Mouse (Mus musculus) frontal cortex, postnatal 25 days (tissue): ENCODE data around the gene Marveld3.

Experiments used
- DNase-seq, 2 experiments: peaks; one replicate each; pipeline ENCODE4 v3.0.0; 2022; ENCODE audit warnings: low spot score in 2 of 2

Gene Marveld3

DNA sequence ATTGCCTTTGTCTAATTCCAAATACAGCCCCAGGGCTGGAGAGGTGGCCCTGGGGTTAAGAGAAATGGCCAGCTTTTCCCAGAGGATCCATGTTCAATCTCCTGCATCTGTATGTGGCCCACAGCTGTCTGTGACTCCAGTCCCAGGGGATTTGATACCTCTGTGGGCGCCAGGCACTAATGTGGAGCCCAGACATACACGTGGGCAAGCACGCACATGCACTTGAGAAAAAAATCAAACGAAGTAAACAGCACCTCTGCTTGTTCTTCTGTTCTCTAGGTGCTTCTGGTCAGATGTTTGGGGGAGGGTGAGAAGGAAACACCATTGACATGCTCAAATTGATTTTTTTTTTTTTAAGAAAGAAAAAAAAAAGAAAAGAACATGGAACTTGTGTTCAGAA, 2.1 kb upstream of the Marveld3 start:
- no peak for DNase-seq

DNA sequence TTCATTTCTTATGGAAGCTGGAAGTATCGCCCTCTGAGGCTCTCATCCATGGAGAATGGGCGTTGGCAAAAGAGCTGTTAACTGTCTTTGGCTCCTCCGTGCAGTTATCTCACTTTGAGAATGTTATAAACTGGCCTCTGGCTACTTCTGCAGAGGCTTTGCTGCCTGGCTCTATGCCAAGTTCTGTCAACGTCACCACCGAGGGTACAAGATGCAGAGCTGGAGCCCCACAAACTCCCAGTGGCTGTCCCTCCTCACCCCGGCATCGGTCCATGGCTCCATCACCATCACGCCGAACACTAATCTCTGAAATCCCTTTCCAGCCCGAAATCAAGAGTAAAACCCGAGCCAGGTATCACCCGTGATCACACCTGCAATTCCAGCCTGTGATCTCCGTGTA, 1.4 kb upstream of the Marveld3 start:
- no peak for DNase-seq

DNA sequence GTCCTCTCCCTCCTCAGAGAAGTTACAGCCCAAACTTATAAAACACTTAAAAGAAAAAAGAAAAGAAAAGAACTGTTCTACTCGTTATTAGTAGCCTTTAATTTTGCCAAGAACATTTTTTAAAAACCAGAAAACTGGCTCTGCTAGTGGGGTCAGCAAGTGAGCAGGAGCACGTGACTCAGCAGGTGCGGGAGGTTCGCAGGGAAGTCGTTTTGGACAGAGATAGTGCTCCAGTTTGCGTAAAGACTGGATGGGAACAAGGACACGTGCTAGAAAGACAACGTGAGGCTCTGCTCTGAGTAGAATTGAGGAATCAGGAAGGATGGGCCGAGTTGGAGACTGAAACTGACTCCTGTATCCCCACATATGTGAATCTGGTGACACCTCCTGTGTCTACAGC, 893 bp upstream of the Marveld3 start:
- DNase-seq, result no peak

GRCm38 (mm10) chr8:109959112-109959511, 2.9 kb downstream of the Marveld3 start:
- no peak for DNase-seq

GRCm38 (mm10) chr8:109958036-109958655, 3.9 kb downstream of the Marveld3 start:
- DNase-seq, result no peak

DNA sequence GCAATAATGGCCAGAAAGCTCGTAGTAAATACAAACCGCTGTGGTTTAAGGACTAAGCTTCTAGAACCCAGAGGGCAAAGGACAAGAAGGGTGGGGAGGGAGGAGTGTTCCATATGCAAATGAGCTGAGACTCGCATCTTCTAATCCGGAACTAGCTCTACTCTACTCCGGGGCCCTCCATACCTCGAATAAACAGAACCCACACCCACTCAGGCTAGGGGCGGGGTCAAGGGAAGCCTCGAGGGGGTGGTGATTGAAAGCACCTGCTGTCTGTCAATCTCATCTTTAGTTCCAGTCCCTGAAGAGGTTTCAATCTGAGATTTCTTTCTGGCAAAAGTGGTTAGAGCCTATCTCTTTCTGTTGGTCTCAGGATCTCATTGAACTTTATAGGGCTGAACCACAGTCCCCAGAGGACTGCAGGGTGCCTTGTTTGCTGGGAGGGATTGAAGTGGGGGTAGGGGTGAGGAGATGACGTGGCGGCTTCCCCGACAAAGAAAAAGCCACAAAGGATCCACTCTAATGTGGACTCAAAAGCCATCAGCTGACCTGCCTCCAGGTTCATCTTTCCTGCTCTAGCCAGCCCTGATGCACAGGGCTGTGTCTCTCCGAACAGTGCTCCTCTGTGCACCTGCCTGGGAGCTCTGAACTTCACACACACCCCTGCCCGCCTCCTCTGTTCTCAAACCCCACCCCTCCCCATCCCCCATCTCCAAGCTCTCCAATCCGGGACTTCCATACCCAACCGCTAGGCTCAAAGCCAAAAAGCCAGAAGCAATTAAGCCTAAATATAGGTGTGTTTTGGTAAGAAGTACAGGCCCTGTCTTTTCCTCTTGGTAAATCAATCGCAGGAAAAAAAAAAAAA, 4.6 kb downstream of the Marveld3 start:
- DNase-seq, result no peak

DNA sequence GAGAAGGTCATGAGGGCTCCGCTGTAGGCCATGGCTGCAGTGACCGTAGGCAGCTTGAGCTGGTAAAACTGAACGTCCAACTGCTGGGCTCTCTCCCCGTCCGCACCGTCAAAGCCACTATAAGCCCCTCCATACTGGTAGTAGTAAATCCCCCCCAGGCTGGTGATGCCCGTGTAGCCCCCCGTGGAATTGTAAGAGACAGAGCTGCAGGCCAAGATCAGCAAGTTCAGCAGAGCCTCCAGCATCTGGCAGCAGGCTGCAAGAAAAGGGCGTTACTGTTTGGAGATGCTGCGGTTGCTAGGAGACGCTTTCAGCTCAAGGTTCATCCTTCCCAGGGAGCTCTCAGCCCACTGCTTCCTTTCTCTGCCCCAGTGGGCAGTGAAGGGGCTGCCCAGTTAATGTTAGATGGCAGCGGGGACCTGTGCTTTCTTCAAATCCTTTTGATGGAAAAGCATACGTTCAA, 7.5 kb downstream of the Marveld3 start:
- DNase-seq, result no peak

- no peak for DNase-seq
Observed at GRCm38 (mm10) chr8:109952171-109952570, 9.8 kb downstream of the Marveld3 start.

DNA sequence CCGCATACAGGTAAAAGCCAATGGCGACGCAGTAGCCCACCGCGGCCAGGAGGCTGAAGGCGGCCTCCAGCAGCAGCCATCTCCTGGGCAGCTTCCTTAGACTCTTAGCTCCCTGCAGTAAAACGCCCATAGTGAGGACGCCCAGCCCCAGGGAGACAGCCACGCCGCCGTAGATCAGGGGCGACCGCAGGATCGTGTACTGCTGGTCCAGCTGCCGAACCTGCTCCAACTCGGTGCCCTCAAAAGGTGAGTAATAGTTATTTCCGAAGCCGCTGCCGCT, 13.8 kb downstream of the Marveld3 start:
- DNase-seq, result no peak

DNA sequence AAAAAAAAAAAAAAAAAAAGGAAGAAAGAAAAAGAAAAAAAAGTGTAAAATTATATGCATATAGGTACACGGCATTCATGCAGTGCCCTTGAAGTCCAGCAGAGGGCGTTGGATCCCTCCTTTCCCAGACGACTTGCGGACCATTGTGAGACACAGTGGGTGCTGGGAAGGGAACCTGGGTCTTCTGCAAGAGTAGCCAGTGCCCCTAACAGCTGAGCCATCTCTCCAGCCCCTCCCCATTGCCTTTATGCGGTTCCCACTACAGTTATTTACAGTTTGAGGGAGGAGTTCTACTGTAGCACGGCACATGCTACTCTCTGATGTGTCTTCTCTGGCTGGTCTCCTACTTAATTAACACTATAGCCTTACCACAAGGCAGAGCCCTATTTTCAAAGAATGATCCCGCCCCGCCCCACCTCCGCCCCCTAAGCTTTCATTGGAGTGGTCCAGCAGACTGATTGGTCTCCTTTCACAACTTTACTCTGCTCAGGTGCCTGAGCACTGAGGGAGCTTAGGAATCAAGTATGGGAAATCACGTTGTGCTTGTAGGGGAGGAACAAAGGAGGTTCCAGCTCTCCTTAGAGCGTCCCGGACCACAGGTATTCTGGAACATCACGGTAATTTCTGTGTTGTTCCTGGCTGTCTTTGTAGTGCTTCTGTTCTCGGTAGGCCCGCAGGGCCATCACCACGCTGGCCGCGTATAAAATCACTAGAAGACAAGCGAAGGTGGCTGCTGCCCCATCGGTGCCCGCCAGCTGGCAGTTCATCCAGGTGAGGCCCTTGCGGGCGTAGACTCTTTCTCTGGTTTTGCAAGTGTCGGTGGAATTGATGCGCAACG, 14.3 kb downstream of the Marveld3 start:
- peak; percentile 52 to 54 for DNase-seq

DNA sequence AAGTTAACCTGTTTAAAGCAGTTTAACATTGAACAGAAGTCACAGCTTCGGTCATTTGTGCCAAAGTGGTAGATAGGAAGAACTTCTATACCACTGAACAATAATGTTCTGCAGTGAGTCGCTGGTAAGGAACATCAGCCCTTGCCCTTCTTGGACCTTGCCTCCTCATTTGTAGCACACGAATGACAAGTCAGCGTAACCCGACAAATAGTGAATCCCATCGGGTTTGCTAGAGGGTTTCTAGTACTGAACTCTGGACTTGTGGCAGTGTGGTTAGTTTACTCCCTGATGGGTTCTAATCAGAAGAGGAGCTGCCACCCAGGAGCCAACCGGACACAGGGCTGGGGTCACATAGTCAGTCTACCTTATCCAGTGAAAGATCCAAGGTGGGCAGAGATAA, 15.7 kb downstream of the Marveld3 start:
- no peak for DNase-seq

DNA sequence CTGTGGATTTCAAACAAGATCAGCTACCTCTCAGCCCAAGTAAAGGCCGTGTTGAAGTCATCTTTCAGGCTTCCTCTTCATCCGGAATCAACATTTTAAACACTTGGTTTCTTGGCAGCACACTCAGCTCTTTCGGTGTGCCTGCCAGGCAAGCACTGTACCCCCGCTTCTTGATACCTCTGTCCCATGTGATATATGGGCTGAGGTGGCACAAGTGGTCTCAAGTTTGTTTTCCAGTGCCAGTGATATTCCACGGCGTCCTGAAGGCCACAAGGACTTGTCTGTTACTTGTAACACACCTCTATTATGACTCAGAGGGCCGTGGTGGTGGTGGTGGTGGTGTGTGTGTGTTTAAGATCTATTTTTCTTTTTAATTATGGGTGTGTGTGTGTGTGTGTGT, 16.3 kb downstream of the Marveld3 start:
- DNase-seq, result no peak

- DNase-seq, result no peak
Observed at GRCm38 (mm10) chr8:109945153-109945632, 16.8 kb downstream of the Marveld3 start.

DNA sequence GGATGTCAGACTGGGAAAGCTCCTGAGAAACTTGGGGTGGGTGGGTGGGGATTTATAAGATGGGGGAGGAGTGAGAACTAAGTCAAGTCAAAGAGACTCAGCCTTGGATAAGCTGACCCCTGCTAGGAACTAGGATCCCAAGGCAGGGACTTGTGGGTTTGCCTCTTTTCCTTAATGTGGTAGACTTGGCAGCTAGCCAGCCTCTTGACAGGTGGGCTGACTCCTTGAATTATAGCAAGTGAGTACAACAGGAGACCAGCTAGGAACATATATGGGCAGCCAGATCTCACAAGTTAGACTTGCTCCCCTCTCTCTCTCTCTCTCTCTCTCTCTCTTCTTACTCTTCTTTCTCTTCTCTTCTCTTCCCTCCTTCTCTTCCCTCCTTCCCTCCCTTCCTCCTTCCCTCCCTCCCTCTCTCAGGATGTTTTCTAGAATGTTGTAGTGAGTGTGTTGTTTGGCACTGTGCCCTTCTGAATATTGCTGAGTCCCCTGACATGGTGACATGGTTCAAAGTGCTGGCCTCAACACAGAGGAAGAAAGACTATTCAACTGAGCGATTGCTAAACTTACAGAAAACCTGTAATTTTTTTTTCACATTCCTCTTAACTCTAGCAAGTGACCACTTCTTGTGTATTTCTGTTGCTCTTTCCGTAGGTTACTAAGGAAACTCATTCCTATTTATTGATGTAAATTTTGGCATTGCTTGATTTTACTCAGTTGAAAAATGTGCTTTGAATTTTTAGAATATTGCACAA, 20.2 kb downstream of the Marveld3 start:
- no peak for DNase-seq

DNA sequence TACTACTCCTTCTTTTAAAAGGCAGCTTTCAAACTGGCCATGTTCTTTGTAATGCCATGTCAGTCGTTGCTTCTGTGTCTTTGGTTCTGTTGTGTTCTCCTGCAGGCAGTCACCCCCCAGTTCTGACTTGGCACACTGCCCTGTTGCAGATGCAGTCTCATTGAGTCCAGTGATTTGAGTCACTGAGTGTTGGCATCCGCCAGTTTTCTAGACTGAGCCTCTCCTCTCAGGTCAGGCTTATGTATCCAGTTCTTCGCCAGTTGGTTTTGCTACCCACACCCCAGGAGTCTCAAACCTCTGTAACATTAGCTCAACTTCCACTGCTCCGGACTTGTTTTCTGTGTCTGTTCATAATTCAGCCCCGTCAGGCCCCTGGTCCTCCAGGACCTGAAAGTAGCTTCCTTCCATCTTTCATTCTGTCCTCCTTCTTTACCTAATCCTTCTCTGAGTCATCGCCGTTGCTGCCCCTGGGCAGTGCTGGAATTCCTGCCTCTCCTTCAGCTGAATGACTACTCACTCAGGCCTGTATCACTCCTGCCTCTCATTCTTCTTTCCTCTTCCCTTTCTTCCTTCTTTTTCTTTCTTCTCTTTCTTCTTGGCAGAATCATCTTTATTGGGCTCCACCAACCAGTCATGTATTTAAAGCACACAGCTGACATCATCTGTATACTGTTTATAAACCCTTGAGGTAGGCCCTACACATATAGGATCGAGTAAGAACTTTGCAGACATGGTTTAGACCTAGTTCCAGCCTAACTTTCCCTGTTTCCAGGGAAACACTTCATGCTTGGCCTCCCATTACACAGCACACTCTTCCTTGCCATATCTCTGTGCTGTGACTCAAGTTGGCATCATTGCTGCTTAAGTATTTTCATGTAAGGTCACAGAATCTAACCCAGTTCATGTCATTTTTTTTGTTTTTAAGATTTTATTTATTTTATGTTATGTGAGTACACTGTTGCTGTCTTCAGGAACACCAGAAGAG, 41.3 kb downstream of the Marveld3 start:
- peak in 1 of 2 experiments; percentile 24 for DNase-seq

DNA sequence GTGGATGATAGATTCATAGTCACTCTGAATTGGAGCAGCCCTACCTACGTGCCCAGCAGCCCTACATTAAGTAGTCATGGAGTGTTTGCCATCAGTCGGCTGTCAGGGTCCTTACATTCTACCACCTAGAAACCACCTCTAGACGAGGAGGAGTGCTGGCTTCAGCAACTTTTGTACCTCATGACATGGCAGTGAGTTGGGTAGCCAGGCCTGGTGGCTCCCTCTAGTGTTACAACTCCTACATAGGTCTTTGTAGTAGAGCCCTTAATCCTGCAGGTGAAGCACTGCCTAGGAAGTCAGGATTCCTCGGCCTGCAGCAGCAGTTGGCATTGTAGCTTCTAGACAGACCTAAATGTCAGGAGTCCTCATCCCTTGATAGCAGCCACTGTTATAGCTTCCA, 44.7 kb downstream of the Marveld3 start:
- DNase-seq, result peak in 1 of 2 experiments; percentile 37

DNA sequence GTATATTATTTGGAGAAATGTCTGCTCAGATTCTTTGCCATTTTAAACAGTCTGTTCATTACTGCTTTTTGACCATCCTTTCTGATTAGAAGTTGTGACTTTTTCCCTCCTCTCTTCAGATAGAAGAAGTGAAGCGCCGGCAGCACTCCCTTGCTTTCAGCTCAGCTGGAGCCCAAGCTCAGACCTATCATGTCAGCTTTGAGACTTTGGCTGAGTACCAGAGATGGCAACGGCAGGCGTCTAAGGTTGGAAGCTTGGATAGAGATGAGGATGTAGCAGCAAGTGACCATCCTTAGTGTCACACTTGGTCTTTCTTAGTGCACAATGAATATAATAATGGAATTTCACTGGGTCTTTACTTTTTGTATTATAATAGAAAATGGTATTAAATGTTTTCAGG, 54.6 kb downstream of the Marveld3 start:
- no peak for DNase-seq

DNA sequence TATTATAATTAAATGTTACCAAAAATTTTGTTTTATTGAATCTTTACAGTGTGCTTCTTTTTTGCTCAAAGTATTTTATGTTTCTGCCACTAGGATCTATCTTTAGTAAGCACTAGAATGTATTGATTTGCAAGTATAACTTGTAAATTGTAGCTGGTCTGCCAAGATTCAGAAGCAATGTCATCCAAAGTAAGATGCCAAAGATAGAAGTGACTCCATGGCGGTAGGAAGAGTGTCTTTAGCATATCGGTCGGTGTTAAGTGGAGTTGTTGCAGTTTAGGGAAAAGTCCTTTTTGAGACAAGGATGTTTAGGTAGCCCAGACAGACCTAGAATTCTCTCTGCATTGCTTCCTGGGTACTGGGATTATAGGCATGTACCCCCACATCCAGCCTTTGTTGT, 55.1 kb downstream of the Marveld3 start:
- no peak for DNase-seq

DNA sequence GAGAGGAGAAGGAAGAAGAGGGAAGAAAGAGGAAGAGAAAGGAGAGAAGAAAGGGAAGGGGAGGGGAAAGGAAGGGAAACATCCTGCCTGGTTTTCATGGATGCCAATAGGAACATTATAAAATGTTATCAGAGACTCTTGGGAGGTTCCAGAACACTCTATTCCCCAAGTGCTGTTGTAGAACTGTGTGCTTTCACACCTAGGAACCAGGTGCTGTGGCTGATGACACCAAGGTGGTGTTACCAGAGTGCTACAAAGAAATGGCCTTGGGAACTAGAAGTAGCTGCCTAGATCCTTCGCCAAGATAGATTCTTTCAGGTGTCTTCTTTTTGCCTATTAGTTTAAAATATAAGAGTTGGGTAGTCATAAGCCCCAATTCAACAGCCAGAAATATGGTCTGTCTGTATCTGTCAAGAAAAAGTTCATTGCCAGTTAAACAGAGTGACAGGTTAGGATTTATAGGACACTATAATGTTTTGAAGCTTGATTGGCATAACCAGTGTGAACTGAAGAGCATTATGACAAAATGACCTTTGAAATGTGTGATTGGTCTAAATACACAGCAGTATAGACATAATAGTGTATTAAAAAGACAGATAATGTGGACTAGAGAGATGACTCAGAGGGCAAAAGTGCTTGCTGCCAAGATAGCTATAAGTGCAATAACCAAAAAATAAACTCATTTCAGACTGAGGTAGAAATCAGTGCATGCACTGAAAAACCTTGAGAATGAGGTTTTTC, 56.9 kb downstream of the Marveld3 start:
- DNase-seq, result no peak
